Mouse (Mus musculus): ENCODE results near the gene Misp.

DNA sequence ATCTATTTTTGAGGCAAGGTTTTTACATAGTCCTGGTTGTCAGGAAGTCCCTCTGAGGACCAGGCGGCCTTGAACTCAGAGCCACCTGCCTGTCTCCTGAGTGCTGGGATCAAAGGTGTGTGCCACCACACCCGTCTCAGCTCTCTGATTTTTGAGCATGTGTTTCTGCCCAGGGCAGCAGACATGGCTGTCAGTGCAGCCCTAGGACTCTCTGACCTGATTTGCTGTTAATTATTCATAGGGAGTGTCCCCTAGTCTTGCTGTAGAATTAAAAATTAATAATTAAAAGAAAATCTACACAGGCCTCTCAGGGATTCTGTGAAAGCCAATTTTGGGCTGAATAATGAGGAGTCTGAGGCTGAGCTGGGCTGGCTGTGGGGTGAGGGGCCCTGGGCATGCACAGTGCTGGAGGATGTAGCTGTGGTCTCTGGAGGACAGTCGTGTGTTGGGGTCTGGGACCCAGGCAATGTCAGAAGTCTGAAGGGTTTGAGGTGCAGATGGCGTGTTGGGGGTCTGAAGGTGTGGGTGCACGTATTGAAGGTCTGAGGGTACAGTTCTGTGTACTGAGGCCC lies 6.4 kb upstream of the Misp start:
- no peak for TF ChIP-seq CTCF (IDR thresholded peaks at IDR 0.05; ENCODE audit: borderline replicate concordance, insufficient read depth, low read length)
- TF ChIP-seq POLR2A (IDR thresholded peaks at IDR 0.05; ENCODE audit: low read depth, low read length) = no peak

All from embryonic fibroblast, embryonic 13.5 days (primary cell).